Mouse (Mus musculus) T-helper 2 cell (primary cell): Measurements from ENCODE around the gene Slc35a2.

Source experiments
- in situ Hi-C: fragments of 300-600 bp; cut with MboI, MseI; formaldehyde crosslinking; loops from one replicate; pipeline ENCODE4 v1.15.1; 2025; ENCODE audit warnings: high pct_unique_total_duplicates

The Slc35a2 gene

GRCm38 (mm10) chrX:7883841-7884567 is at the start of gene Slc35a2:
Gene Slc35a2 (plus strand): TSS chrX:7884028.
- in situ Hi-C loops = no loop called here

GRCm38 (mm10) chrX:7837146-7837545 is 46.7 kb upstream of the Slc35a2 start:
- in situ Hi-C loops = no loop called here

- in situ Hi-C loops = no loop called here
These were observed 43.0 kb upstream of the Slc35a2 start for GRCm38 (mm10) chrX:7840842-7841162.

- in situ Hi-C loops = no loop called here
These were observed 42.4 kb upstream of the Slc35a2 start, which contains the start of gene Otud5 for GRCm38 (mm10) chrX:7841163-7842162. Gene Otud5 (plus strand): TSS chrX:7841364.

- in situ Hi-C loops = no loop called here
These were observed 41.5 kb upstream of the Slc35a2 start for GRCm38 (mm10) chrX:7842318-7842717.

- in situ Hi-C loops = no loop called here
These were observed 36.0 kb upstream of the Slc35a2 start for GRCm38 (mm10) chrX:7847845-7848244.

GRCm38 (mm10) chrX:7854578-7854977 is 29.2 kb upstream of the Slc35a2 start:
- in situ Hi-C loops = no loop called here

- in situ Hi-C loops = no loop called here
These were observed 24.6 kb upstream of the Slc35a2 start for GRCm38 (mm10) chrX:7859191-7859753.

- in situ Hi-C loops = no loop called here
These were observed 20.6 kb upstream of the Slc35a2 start for GRCm38 (mm10) chrX:7863181-7863580.

- in situ Hi-C loops = no loop called here
These were observed 19.3 kb upstream of the Slc35a2 start for GRCm38 (mm10) chrX:7864551-7864950.

GRCm38 (mm10) chrX:7865343-7865742 is 18.5 kb upstream of the Slc35a2 start:
- in situ Hi-C loops = no loop called here

GRCm38 (mm10) chrX:7865786-7866185 is 18.0 kb upstream of the Slc35a2 start:
- in situ Hi-C loops = no loop called here

- in situ Hi-C loops = no loop called here
These were observed 16.7 kb upstream of the Slc35a2 start for GRCm38 (mm10) chrX:7867141-7867540.

- in situ Hi-C loops = no loop called here
These were observed 15.3 kb upstream of the Slc35a2 start for GRCm38 (mm10) chrX:7868506-7868905.

GRCm38 (mm10) chrX:7869826-7870225 is 14.0 kb upstream of the Slc35a2 start:
- in situ Hi-C loops = no loop called here

GRCm38 (mm10) chrX:7878007-7878419 is 5.8 kb upstream of the Slc35a2 start, which contains the start of gene Pim2:
Gene Pim2 (plus strand): TSS chrX:7878262.
- in situ Hi-C loops = no loop called here

- in situ Hi-C loops = no loop called here
These were observed 5.3 kb upstream of the Slc35a2 start for GRCm38 (mm10) chrX:7878495-7878894.

GRCm38 (mm10) chrX:7879819-7880218 is 4.0 kb upstream of the Slc35a2 start:
- in situ Hi-C loops = no loop called here

- in situ Hi-C loops = no loop called here
These were observed 14.4 kb downstream of the Slc35a2 start for GRCm38 (mm10) chrX:7898211-7898610.

- in situ Hi-C loops = no loop called here
These were observed 15.3 kb downstream of the Slc35a2 start, which contains the start of the genes Pqbp1 and Timm17b for GRCm38 (mm10) chrX:7898880-7899874. Gene Pqbp1 (minus strand): TSS chrX:7899269. Gene Timm17b (plus strand): TSS chrX:7899357.

GRCm38 (mm10) chrX:7904441-7904840 is 20.6 kb downstream of the Slc35a2 start:
- in situ Hi-C loops = no loop called here
